Mouse (Mus musculus): ENCODE measurements around the gene Atp6v1g2. TPM values are rescaled to one million over a fixed set of nuclear protein-coding genes. Genes with fewer than 3 reads are reported as not detected.
A peak's percentile ranks its signal among the peaks of the same experiment; 100 is the strongest.

Atp6v1g2 gene
- polyA plus RNA-seq, 1 experiment from 2014 or later, result 3.0 TPM

DNA sequence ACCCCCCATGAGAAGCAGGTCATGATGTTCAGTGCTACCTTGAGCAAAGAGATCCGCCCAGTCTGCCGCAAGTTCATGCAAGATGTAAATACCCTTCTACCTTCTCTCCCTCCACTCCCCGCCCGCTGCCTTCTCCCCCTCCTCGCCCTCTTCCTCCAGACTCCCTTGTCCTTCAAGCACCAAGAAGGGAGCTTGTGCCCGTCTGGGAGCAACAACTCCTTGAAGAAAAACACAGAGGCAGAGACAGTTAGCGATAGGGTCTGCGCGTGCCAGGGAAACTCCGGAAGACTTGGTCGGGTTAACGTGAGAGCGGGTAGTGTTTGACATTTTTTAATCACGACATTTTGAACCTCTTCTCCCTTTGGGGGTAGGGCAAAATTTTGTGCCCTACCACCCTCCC, 15.5 kb downstream of the Atp6v1g2 start:
- H3K4me3 ChIP-seq (ENCODE audit: low read depth, low read length), result no peak overlapping the region
- no peaks in the 10 kb centered on the region; the same call in 1 of the 2 replicates for H3K4me1 ChIP-seq (replicated peaks; ENCODE audit: control insufficient read depth, insufficient read depth)
- H3K36me3 ChIP-seq (ENCODE audit: control insufficient read depth, insufficient read depth, low read length), result peaks cover 59% of the 10 kb centered on the region
- no peaks in the 10 kb centered on the region for H3K9me3 ChIP-seq (ENCODE audit: control insufficient read depth, low read length)
- no peak overlapping the region for H3K9ac ChIP-seq (ENCODE audit: low read length)
- H3K27me3 ChIP-seq (ENCODE audit: control insufficient read depth, insufficient read depth, low read length), result no peaks in the 10 kb centered on the region
- DNase-seq (ENCODE audit: low spot score) (no peak), ATAC-seq (ENCODE audit: low FRiP score, low TSS enrichment) (no peak)
- no peak overlapping the region for H3K4me2 ChIP-seq (replicated peaks; ENCODE audit: low read depth)
- no peak overlapping the region for H3K27ac ChIP-seq (replicated peaks)
- TF ChIP-seq EP300 (optimal IDR thresholded peaks at IDR 0.05), result no peak
- TF ChIP-seq CTCF (IDR thresholded peaks at IDR 0.05; ENCODE audit: low read depth), result no peak
- 80% methylated on average over 14 of the region's 14 CpGs for WGBS

DNA sequence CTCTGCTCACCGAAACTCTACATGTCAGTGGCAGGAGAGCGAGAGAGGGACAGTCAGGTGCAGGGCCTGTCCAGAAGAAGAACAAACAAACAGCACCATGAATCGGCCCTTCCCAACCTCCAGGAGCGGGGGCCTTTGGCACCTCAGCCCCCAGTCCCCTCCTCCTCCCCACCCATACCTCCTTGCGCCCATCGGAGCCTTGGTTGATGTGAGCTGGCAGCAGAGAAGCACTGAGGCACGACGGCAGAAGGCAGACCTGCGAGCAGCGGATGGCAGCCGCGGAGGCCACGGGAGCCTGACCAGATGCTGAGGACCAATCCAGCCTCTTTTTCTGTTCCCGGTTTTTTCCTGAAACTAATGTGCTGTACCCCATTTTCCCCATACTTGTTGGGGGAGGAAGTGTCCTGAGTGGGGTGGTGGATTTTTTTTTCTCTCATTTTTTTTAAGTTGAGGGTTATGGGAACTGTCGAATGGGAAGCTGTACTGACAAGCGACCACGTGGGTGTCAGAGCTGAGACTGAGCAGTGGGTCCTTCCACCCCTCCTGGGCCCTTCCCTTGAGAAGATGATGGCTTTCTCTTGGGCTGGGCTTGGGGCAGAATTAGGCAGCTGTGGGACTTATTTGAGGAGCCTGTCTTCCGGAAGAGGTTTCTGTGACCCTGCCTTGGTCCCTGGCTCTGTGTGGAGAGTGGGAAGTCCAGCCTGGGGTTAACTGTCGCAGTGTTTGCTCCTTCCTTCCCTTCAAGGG, 16.2 kb downstream of the Atp6v1g2 start:
- Histone ChIP-seq H3K27ac (replicated peaks) (no peak overlapping the region), H3K4me2 (replicated peaks; ENCODE audit: low read depth) (no peak overlapping the region)
- no peak for ATAC-seq (ENCODE audit: low FRiP score, low TSS enrichment)

DNA sequence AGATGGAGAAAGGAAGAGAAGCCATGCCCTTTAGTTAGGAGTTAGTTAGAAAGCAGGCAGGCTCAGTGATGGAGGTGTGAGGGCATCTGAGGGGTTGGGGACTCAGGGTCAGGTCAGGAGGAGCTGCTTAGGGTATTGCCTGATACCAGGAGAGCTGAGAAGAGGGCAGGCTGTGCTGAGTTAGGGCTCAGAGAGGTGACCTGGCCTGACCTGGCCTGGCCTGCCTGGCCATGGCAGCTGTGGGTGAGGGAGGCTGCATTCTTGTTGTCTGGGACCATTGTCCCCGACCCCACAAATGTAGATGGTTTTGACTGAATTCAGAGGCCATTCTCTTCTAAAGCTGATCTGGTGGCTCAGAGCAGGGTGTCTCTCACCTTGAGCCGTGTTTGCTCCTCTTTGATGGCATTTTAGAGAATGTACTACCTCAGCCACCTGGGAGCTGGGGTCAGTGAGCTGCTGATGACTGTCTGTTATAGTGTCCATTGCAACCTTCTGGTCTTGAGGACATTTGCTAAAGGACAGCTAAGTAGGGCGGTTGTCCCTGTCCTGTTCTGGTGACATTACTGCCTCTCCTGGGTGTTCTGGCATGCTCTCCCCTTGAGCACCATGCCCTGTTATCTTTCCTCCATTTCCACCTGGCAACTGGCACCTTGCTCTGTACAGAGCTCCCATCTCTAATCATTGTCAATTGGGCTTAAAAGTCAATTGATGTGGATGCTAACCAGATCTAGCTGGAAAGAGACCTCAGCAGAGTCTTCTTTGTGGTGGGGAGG, 17.1 kb downstream of the Atp6v1g2 start:
- no peak overlapping the region for H3K4me3 ChIP-seq (ENCODE audit: low read depth, low read length)
- H3K4me1 ChIP-seq (replicated peaks; ENCODE audit: control insufficient read depth, insufficient read depth), result no peaks in the 10 kb centered on the region
- H3K9me3 ChIP-seq (ENCODE audit: control insufficient read depth, low read length), result no peaks in the 10 kb centered on the region
- H3K27me3 ChIP-seq (ENCODE audit: control insufficient read depth, insufficient read depth, low read length), result no peaks in the 10 kb centered on the region
- H3K9ac ChIP-seq (ENCODE audit: low read length), result no peak overlapping the region
- TF ChIP-seq CTCF (IDR thresholded peaks at IDR 0.05; ENCODE audit: low read depth), result no peak
- no peak for TF ChIP-seq EP300 (optimal IDR thresholded peaks at IDR 0.05)
- no peak overlapping the region for H3K4me2 ChIP-seq (replicated peaks; ENCODE audit: low read depth)
- DNase-seq (ENCODE audit: low spot score), result no peak
- peaks cover 51% of the 10 kb centered on the region for H3K36me3 ChIP-seq (ENCODE audit: control insufficient read depth, insufficient read depth, low read length)
- H3K27ac ChIP-seq (replicated peaks), result no peak overlapping the region
- no peak for ATAC-seq (ENCODE audit: low FRiP score, low TSS enrichment)
- 83% methylated on average over 3 of the region's 3 CpGs for WGBS

More for the DNA sequence above, 16.2 kb downstream of the Atp6v1g2 start:
- no peak for DNase-seq (ENCODE audit: low spot score)
- Histone ChIP-seq H3K4me3 (ENCODE audit: low read depth, low read length) (no peak overlapping the region), H3K4me1 (replicated peaks; ENCODE audit: control insufficient read depth, insufficient read depth) (no peaks in the 10 kb centered on the region), H3K9me3 (ENCODE audit: control insufficient read depth, low read length) (no peaks in the 10 kb centered on the region), H3K27me3 (ENCODE audit: control insufficient read depth, insufficient read depth, low read length) (no peaks in the 10 kb centered on the region), H3K36me3 (ENCODE audit: control insufficient read depth, insufficient read depth, low read length) (peaks cover 52% of the 10 kb centered on the region), H3K9ac (ENCODE audit: low read length) (no peak overlapping the region)
- WGBS, result 83% methylated on average over 19 of the region's 19 CpGs
- TF ChIP-seq EP300 (optimal IDR thresholded peaks at IDR 0.05) (no peak), CTCF (IDR thresholded peaks at IDR 0.05; ENCODE audit: low read depth) (no peak)

DNA sequence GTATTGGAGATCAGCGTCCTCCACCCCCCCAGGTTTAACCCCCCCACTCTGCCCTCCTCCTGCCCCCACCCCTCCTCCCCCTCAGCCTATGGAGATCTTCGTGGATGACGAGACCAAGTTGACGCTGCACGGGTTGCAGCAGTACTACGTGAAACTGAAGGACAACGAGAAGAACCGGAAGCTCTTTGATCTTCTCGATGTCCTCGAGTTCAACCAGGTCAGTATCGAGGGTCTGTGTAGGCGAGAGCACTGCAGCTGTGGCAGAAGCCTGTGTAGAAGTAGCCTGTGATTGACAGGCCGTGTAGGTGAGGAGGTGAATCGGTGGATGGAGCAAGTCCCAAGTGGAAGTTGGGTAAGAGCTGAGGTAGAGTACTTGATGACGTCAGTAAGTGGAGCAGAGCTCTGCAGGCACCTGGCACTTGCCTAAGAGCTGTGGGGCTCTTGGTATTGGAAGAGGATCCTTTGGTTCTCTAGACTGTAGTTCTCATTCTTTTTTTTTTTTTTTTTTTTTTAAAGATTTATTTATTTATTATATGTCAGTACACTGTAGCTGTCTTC, 17.8 kb downstream of the Atp6v1g2 start:
- 78% methylated on average over 15 of the region's 15 CpGs for WGBS
- no peak overlapping the region for H3K27ac ChIP-seq (replicated peaks)
- H3K4me1 ChIP-seq (replicated peaks; ENCODE audit: control insufficient read depth, insufficient read depth), result no peaks in the 10 kb centered on the region
- H3K4me3 ChIP-seq (ENCODE audit: low read depth, low read length), result no peak overlapping the region
- H3K4me2 ChIP-seq (replicated peaks; ENCODE audit: low read depth), result no peak overlapping the region
- H3K9me3 ChIP-seq (ENCODE audit: control insufficient read depth, low read length), result no peaks in the 10 kb centered on the region
- TF ChIP-seq CTCF (IDR thresholded peaks at IDR 0.05; ENCODE audit: low read depth) (no peak), EP300 (optimal IDR thresholded peaks at IDR 0.05) (no peak)
- H3K27me3 ChIP-seq (ENCODE audit: control insufficient read depth, insufficient read depth, low read length), result no peaks in the 10 kb centered on the region
- DNase-seq (ENCODE audit: low spot score) (no peak), ATAC-seq (ENCODE audit: low FRiP score, low TSS enrichment) (peak; percentile 4; the same call in 1 of the 2 replicates)
- H3K9ac ChIP-seq (ENCODE audit: low read length), result no peak overlapping the region
- H3K36me3 ChIP-seq (ENCODE audit: control insufficient read depth, insufficient read depth, low read length), result peaks cover 47% of the 10 kb centered on the region

DNA sequence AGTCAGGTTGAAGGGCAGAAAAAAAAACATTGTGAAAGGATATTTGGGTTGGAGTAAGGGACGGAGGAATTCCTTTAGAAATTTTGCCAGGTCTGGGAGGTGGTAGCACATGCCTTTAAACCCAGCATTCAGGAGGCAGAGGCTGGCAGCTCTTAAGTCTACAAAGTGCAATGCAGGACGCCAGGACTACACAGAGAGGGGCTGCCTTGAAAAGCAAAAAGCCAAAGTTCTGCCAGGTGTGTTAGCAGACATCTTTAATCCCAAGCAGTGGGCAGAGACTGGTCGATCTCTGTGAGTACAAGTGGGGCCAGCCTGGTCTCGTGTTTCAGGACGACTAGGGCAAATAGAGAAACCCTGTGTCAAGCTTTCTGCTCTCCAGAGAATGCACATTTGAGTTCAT, 18.5 kb downstream of the Atp6v1g2 start:
- Histone ChIP-seq H3K4me3 (ENCODE audit: low read depth, low read length) (no peak overlapping the region), H3K27ac (replicated peaks) (no peak overlapping the region), H3K4me2 (replicated peaks; ENCODE audit: low read depth) (no peak overlapping the region), H3K36me3 (ENCODE audit: control insufficient read depth, insufficient read depth, low read length) (peaks cover 40% of the 10 kb centered on the region), H3K9me3 (ENCODE audit: control insufficient read depth, low read length) (no peaks in the 10 kb centered on the region), H3K9ac (ENCODE audit: low read length) (no peak overlapping the region), H3K4me1 (replicated peaks; ENCODE audit: control insufficient read depth, insufficient read depth) (no peaks in the 10 kb centered on the region), H3K27me3 (ENCODE audit: control insufficient read depth, insufficient read depth, low read length) (no peaks in the 10 kb centered on the region)
- 65% methylated on average over 5 of the region's 5 CpGs for WGBS
- no peak for DNase-seq (ENCODE audit: low spot score)
- ATAC-seq (ENCODE audit: low FRiP score, low TSS enrichment), result no peak
- TF ChIP-seq CTCF (IDR thresholded peaks at IDR 0.05; ENCODE audit: low read depth) (no peak), EP300 (optimal IDR thresholded peaks at IDR 0.05) (no peak)

Data from stomach, postnatal 0 days (tissue).